Mouse (Mus musculus) intestine, embryonic 14.5 days (tissue): ENCODE measurements at regions not wholly inside any gene's neighbourhood (a gene's known extent, or its start where the extent isn't known, plus 50 kb on each side); places are given as distances from the start of the nearest gene placed in this dataset.

Experiments used
- ATAC-seq: fragments of 200-750 bp; cut with Nextera tagmentation; replicated peaks from 2 replicates; pipeline ENCODE4 v1.8.0; 2017; ENCODE audit warnings: low read depth, moderate number of reproducible peaks, moderate TSS enrichment, moderate library complexity; ENCODE audit not compliant: low FRiP score, low TSS enrichment
- DNase-seq: peaks from one replicate; pipeline ENCODE4 v3.0.0-alpha.2; 2018; ENCODE audit warnings: low spot score
- H3K27ac ChIP-seq: fragments of 300-500 bp; sonication (generic); 2 replicates; pipeline ENCODE4 v1.5.1; 2014; ENCODE audit warnings: low read depth, mild to moderate bottlenecking, control low read depth
- H3K27me3 ChIP-seq: fragments of 300-500 bp; sonication (generic); replicated peaks from 2 replicates; pipeline ENCODE4 v1.6.1; 2014; ENCODE audit warnings: low read length, control low read depth; ENCODE audit not compliant: control insufficient read depth, insufficient read depth
- H3K36me3 ChIP-seq: fragments of 300-500 bp; sonication (generic); 2 replicates; pipeline ENCODE4 v1.6.1; 2014; ENCODE audit warnings: low read length, control low read depth; ENCODE audit not compliant: control insufficient read depth, insufficient read depth
- H3K4me1 ChIP-seq: fragments of 300-500 bp; sonication (generic); replicated peaks from 2 replicates; pipeline ENCODE4 v1.6.1; 2014; ENCODE audit warnings: low read length, control low read depth, mixed read lengths; ENCODE audit not compliant: control insufficient read depth, insufficient read depth
- H3K4me2 ChIP-seq: fragments of 300-500 bp; sonication (generic); 2 replicates; pipeline ENCODE4 v1.6.1; 2014; ENCODE audit warnings: low read length
- H3K4me3 ChIP-seq: fragments of 300-500 bp; sonication (generic); 2 replicates; pipeline ENCODE4 v1.5.1; 2014; ENCODE audit warnings: low read depth, low read length, control low read depth, mixed read lengths
- H3K9ac ChIP-seq: fragments of 300-500 bp; sonication (generic); 2 replicates; pipeline ENCODE4 v1.6.1; 2014; ENCODE audit warnings: mild to moderate bottlenecking, low read length
- H3K9me3 ChIP-seq: fragments of 300-500 bp; sonication (generic); 2 replicates; pipeline ENCODE4 v1.6.1; 2016; ENCODE audit warnings: low read length, control low read depth; ENCODE audit not compliant: control insufficient read depth
- WGBS: fragments of 180-500 bp; shearing (Covaris S2); extraction: QIAGEN DNeasy Blood & Tissue Kit; methylation state at CpG from one replicate; pipeline ENCODE4 v1.1.7; 2014; 5-methylcytosine and 5-hydroxymethylcytosine counted together

DNA sequence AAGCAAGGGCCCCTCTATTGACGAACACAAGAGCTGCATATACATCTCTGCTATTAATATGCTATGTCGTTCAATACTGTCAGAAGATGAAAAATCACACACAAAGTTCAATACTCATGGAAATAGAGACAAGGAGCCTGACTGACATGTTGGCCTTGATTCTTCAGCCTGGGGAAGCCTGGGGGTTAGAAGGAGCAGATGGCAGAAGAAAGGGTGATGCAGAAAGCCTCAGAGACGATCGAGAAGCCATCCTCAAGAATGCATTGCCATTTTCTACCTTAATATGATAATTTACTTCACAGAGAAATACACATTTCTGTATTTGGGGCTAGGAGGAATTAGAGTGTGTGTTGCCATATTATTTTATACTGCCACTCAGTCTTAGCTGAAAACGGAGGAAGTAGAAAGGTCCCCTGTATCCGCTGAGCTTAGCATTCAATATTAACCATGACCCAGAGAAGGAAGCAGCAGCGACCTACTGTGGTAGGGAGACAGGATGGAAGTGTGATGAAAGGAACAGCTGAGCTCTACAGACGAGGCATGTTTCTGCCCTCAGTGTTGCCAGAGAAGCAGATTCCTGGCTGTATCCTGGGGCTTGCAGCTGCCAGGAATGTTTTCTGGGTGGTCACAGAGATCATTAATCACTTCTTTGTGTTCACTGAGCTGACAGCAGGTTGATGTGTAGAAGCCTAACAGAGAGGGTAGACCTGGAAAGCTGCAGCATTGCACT, 105.2 kb downstream of the Lrig3 start:
- DNase-seq (no peak), ATAC-seq (no peak)
- no peak overlapping the region for H3K4me3 ChIP-seq
- H3K36me3 ChIP-seq, result no peaks in the 10 kb centered on the region
- no peak overlapping the region for H3K9ac ChIP-seq
- 39% methylated on average over 8 of the region's 8 CpGs for WGBS
- no peak overlapping the region for H3K4me2 ChIP-seq
- H3K9me3 ChIP-seq, result no peaks in the 10 kb centered on the region; the same call in 1 of the 2 replicates
- no peak overlapping the region for H3K27ac ChIP-seq
- H3K27me3 ChIP-seq, result no peaks in the 10 kb centered on the region
- peaks cover 6% of the 10 kb centered on the region for H3K4me1 ChIP-seq

DNA sequence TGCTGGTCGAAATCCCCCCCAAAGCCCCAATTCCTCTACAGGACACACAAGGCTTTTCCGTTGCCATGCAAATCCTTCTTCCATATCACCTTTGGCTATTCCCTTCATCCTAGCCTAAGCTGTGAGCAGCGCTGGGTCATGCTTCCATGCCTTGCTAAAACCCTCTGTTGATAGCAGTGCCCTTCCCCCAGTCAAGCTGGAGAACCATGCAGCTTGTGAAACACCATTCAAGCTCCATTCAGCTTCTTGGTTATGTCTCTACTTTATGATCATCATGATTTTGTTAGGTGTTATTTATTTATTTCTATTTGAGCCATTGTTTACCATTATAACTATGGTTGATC, 105.7 kb downstream of the Lrig3 start:
- Histone ChIP-seq H3K36me3 (no peaks in the 10 kb centered on the region), H3K4me3 (no peak overlapping the region), H3K4me2 (no peak overlapping the region), H3K9me3 (no peaks in the 10 kb centered on the region; the same call in 1 of the 2 replicates), H3K27ac (no peak overlapping the region), H3K4me1 (peaks cover 6% of the 10 kb centered on the region), H3K9ac (no peak overlapping the region), H3K27me3 (no peaks in the 10 kb centered on the region)
- WGBS, result 43% methylated on average over 3 of the region's 3 CpGs
- DNase-seq (no peak), ATAC-seq (no peak)

DNA sequence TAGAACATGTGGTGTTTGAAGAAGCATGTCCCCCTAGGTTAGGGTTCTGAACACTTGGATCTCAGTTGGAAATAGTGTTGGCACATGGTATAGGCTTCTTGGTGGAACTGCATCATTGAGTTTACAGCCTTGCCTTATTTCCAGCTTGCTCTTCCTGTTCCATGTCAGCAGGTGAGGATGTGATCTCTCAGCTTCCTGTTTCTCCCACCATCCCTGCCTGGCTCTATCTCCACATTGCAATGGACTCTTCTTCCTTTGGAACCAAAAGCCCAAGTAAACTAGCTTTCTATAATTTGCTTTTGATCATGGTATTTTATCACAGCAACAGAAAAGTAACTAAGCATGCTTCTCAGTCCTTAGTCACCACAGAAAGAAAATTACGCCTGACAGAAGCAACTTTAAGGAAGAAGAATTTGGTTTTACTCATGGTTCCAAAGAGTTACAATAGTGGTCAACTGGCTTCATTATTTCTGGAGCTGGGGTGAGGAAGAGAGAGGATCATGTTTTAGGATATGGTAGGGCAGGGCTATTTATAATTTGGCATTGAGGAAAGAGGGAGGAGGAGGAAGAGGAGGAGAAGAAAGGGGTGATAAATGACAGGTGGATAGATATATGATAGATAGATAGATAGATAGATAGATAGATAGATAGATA, 111.5 kb downstream of the Lrig3 start:
- 94% methylated on average over 1 of the region's 1 CpGs for WGBS
- no peak for ATAC-seq
- no peaks in the 10 kb centered on the region for H3K27me3 ChIP-seq

DNA sequence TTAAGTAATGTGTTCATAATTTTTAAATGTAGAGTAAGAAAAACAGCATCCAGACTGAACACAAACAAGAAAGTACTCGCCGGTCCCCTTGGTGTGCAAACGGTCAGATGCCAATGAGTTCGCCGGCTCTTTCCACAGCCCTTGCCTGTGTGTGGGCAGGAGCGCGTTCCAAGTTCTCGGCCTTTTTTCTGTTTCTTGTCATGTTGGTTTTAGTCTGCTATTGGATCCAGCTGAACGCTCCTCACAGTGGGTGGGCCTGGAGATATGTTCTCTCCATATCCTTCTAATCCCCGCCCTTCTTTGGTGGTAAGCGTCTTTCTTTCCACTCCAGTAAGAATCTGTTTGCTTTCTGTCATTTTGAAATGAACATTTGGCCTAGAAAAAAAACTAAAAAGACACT, 116.6 kb downstream of the Lrig3 start:
- Histone ChIP-seq H3K27ac (peak overlapping the region; percentile 16; the same call in 1 of the 2 replicates), H3K4me3 (no peak overlapping the region), H3K36me3 (no peaks in the 10 kb centered on the region), H3K27me3 (no peaks in the 10 kb centered on the region), H3K9ac (no peak overlapping the region), H3K4me1 (no peaks in the 10 kb centered on the region; the same call in 1 of the 2 replicates), H3K9me3 (no peaks in the 10 kb centered on the region), H3K4me2 (peak overlapping the region; percentile 31)
- ATAC-seq (no peak), DNase-seq (peak; percentile 62)
- WGBS, result 31% methylated on average over 11 of the region's 11 CpGs

More for the DNA sequence above, 111.5 kb downstream of the Lrig3 start:
- DNase-seq, result no peak
- Histone ChIP-seq H3K9ac (no peak overlapping the region), H3K4me2 (no peak overlapping the region), H3K9me3 (no peaks in the 10 kb centered on the region), H3K4me1 (no peaks in the 10 kb centered on the region; the same call in 1 of the 2 replicates), H3K27ac (no peak overlapping the region), H3K4me3 (no peak overlapping the region), H3K36me3 (no peaks in the 10 kb centered on the region)

DNA sequence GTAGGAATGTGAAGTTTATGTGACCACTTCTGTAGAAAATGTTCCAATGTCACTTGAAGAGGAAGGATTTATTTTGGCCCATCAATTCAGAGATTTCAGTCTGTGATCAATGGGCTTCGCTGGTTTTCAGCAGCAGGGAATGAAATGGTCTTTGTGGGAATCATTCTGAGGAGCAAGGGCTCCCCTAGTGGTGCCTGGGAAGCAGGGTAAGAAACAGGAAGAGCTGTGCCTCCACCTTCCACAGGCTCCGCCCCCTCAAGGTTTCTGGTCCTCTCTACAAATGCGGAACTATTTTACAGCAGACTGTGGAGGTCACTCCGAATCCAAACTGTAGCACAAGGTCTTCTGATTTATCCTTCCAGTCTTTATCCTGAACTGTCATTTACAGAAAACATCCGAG, 120.7 kb downstream of the Lrig3 start:
- H3K27ac ChIP-seq, result no peak overlapping the region
- WGBS, result 76% methylated on average over 5 of the region's 5 CpGs
- H3K36me3 ChIP-seq, result no peaks in the 10 kb centered on the region
- H3K9ac ChIP-seq, result no peak overlapping the region
- H3K4me2 ChIP-seq, result no peak overlapping the region
- no peaks in the 10 kb centered on the region; the same call in 1 of the 2 replicates for H3K4me1 ChIP-seq
- no peak overlapping the region for H3K4me3 ChIP-seq
- no peaks in the 10 kb centered on the region for H3K9me3 ChIP-seq
- ATAC-seq (no peak), DNase-seq (no peak)
- no peaks in the 10 kb centered on the region for H3K27me3 ChIP-seq

DNA sequence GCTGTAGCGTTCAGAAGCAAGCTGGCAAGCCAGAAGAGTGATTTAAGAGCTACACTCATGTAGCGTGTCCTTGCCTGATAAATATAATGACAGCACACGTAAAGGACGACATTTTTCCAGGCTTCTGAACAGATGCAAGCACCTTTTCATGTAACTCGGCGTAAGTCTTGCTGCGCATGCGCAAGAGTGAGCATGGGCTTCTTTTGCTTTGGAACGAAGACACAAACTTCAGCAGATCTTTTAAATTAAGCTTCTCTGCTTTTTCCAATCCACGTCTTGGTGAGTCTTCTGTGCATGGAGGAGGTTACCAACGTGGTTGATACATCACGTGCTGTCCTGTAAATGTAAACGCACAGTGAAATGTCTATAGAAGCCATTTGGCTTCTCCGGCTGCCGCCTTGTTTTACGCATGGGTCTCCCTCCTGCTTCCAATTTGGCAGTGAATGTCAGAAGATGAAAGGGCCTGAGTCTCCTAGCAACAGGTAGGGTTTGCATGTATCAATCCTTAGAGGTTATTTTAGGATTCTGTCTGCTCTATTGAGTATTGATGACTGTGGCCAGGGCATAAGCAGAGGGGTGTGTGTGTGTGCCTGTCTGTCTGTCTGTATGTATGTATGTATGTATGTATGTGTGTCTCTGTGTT, 128.4 kb downstream of the Lrig3 start:
- Histone ChIP-seq H3K9me3 (no peaks in the 10 kb centered on the region), H3K27ac (no peak overlapping the region), H3K9ac (no peak overlapping the region), H3K4me1 (no peaks in the 10 kb centered on the region), H3K4me3 (no peak overlapping the region), H3K36me3 (no peaks in the 10 kb centered on the region), H3K4me2 (no peak overlapping the region), H3K27me3 (no peaks in the 10 kb centered on the region)
- ATAC-seq (no peak), DNase-seq (no peak)
- WGBS, result 41% methylated on average over 16 of the region's 16 CpGs

DNA sequence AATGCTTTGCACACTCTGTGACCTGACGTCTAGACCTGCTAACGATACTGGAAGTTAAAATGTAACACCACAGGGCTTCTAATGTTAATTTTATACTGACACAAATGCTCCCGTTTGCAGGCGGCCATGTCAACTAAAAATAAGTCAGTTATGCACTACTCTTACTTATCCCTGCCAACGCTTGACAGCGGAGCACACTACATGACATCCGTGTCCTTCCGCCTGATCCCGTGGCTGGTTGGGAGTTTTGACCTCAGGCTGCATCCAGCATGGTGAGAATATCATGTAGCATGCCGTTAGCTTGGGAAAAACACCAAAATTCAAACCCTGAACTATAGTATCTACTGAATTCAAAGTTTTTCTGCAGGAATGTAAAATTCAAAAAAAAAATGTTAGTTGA, 131.9 kb downstream of the Lrig3 start:
- no peak overlapping the region for H3K27ac ChIP-seq
- ATAC-seq (no peak), DNase-seq (no peak)
- no peaks in the 10 kb centered on the region for H3K36me3 ChIP-seq
- H3K4me3 ChIP-seq, result no peak overlapping the region
- H3K9me3 ChIP-seq, result no peaks in the 10 kb centered on the region
- H3K4me2 ChIP-seq, result no peak overlapping the region
- H3K9ac ChIP-seq, result no peak overlapping the region
- no peaks in the 10 kb centered on the region for H3K27me3 ChIP-seq
- 89% methylated on average over 10 of the region's 10 CpGs for WGBS
- H3K4me1 ChIP-seq, result no peaks in the 10 kb centered on the region

DNA sequence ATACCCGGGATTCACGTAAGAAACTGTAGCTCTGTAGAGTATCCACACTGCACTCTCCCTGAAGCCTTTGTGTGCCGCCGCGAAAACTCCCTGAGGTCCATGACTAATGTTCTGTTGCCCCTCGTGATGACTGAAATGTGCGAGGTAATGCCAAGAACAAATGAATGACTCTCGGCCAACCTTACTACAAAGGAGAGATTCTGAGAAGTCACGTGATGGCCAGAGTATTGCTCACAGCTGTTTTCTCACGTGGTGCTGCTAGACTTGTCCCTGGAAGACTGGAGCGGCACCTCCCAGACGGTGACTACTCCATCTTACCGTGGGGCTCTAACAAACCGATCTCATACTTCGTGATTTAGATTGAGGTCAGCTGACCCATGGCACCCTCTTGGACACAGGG, 136.9 kb downstream of the Lrig3 start:
- WGBS, result 90% methylated on average over 15 of the region's 15 CpGs
- no peak for DNase-seq
- no peaks in the 10 kb centered on the region for H3K9me3 ChIP-seq
- H3K4me1 ChIP-seq, result no peaks in the 10 kb centered on the region
- H3K27me3 ChIP-seq, result no peaks in the 10 kb centered on the region
- H3K4me3 ChIP-seq, result no peak overlapping the region
- H3K9ac ChIP-seq, result no peak overlapping the region
- H3K36me3 ChIP-seq, result no peaks in the 10 kb centered on the region
- no peak overlapping the region for H3K27ac ChIP-seq
- ATAC-seq, result no peak
- no peak overlapping the region for H3K4me2 ChIP-seq
